Mouse (Mus musculus): ENCODE measurements at regions not wholly inside any gene's neighbourhood (a gene's known extent, or its start where the extent isn't known, plus 50 kb on each side); places are given as distances from the start of the nearest gene placed in this dataset.
A peak's percentile ranks its signal among the peaks of the same experiment; 100 is the strongest.

DNA sequence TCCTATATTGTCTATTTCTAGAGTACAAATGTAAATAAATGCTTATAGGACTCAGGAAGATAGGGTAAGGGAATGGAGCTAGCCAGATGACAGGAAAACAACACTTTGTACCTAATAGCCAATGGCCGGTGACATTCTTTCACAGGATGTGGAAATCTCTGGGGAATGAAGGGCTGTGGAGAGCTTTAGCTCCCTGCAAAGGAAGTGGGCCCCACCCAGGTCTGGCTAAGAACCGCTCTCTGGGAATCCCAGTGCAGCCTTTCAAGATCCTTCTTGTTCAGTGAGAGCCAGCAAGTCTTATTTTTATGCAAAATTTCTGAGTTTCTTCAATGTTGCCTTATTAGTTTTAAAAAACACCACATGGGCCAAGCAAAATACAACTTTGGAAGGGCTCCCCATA, 54.7 kb upstream of the Pappa2 start:
- WGBS = 70% methylated on average over 2 of the region's 2 CpGs
- Histone ChIP-seq H3K4me1 (ENCODE audit: control insufficient read depth, insufficient read depth, low read length) (no peaks in the 10 kb centered on the region), H3K9me3 (replicated peaks; ENCODE audit: control insufficient read depth, low read length) (no peaks in the 10 kb centered on the region), H3K27me3 (ENCODE audit: control insufficient read depth, insufficient read depth, low read length) (no peaks in the 10 kb centered on the region), H3K4me2 (ENCODE audit: low read depth, low read length) (no peak overlapping the region), H3K4me3 (replicated peaks; ENCODE audit: low read length) (no peak overlapping the region), H3K36me3 (ENCODE audit: control insufficient read depth, insufficient read depth, low read length) (no peaks in the 10 kb centered on the region), H3K27ac (ENCODE audit: low read length) (no peak overlapping the region), H3K9ac (ENCODE audit: low read length) (no peak overlapping the region)
- ATAC-seq (ENCODE audit: insufficient read depth, low FRiP score) = no peak

- no peak overlapping the region for H3K9ac ChIP-seq (ENCODE audit: low read length)
- no peaks in the 10 kb centered on the region for H3K36me3 ChIP-seq (ENCODE audit: control insufficient read depth, insufficient read depth, low read length)
- 78% methylated on average over 6 of the region's 6 CpGs for WGBS
- no peaks in the 10 kb centered on the region for H3K9me3 ChIP-seq (replicated peaks; ENCODE audit: control insufficient read depth, low read length)
- no peaks in the 10 kb centered on the region for H3K27me3 ChIP-seq (ENCODE audit: control insufficient read depth, insufficient read depth, low read length)
- no peaks in the 10 kb centered on the region for H3K4me1 ChIP-seq (ENCODE audit: control insufficient read depth, insufficient read depth, low read length)
- no peak overlapping the region for H3K4me3 ChIP-seq (replicated peaks; ENCODE audit: low read length)
- no peak overlapping the region for H3K27ac ChIP-seq (ENCODE audit: low read length)
- no peak overlapping the region for H3K4me2 ChIP-seq (ENCODE audit: low read depth, low read length)
- no peak for ATAC-seq (ENCODE audit: insufficient read depth, low FRiP score)
These were observed 56.1 kb upstream of the Pappa2 start for GRCm38 (mm10) chr1:159036371-159036770.

GRCm38 (mm10) chr1:159045870-159046385, 65.6 kb upstream of the Pappa2 start:
- Histone ChIP-seq H3K4me1 (ENCODE audit: control insufficient read depth, insufficient read depth, low read length) (no peaks in the 10 kb centered on the region), H3K4me2 (ENCODE audit: low read depth, low read length) (no peak overlapping the region), H3K36me3 (ENCODE audit: control insufficient read depth, insufficient read depth, low read length) (no peaks in the 10 kb centered on the region), H3K9me3 (replicated peaks; ENCODE audit: control insufficient read depth, low read length) (no peaks in the 10 kb centered on the region), H3K4me3 (replicated peaks; ENCODE audit: low read length) (no peak overlapping the region), H3K27ac (ENCODE audit: low read length) (no peak overlapping the region), H3K27me3 (ENCODE audit: control insufficient read depth, insufficient read depth, low read length) (no peaks in the 10 kb centered on the region), H3K9ac (ENCODE audit: low read length) (no peak overlapping the region)
- no peak for ATAC-seq (ENCODE audit: insufficient read depth, low FRiP score)
- WGBS = 62% methylated on average over 4 of the region's 4 CpGs

DNA sequence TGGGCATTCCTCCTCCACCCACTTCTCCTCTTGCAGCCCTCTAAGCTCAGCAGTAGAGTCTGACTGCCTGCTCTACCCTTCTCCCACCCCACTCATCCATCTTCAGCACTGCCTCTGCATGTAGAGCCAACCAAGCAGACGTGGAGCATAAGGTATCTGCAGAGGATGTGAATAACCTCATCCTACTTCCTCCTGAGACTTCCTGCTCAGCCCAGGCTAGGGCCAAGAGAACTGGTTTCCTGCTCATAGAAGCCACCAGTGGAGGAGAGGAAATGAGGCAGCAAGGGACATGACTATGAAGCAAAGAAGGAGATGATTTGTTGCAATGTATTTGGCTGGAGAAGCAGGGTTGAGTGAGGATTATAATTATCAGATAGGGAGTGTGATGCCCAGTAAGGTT, 84.7 kb upstream of the Pappa2 start:
- Histone ChIP-seq H3K36me3 (ENCODE audit: control insufficient read depth, insufficient read depth, low read length) (no peaks in the 10 kb centered on the region), H3K4me3 (replicated peaks; ENCODE audit: low read length) (no peak overlapping the region), H3K4me1 (ENCODE audit: control insufficient read depth, insufficient read depth, low read length) (no peaks in the 10 kb centered on the region), H3K9ac (ENCODE audit: low read length) (no peak overlapping the region), H3K9me3 (replicated peaks; ENCODE audit: control insufficient read depth, low read length) (no peaks in the 10 kb centered on the region), H3K4me2 (ENCODE audit: low read depth, low read length) (no peak overlapping the region), H3K27ac (ENCODE audit: low read length) (no peak overlapping the region), H3K27me3 (ENCODE audit: control insufficient read depth, insufficient read depth, low read length) (no peaks in the 10 kb centered on the region)
- 0 out of 2 replicates have a peak, but pooled peaks have one; percentile 29 for ATAC-seq (ENCODE audit: insufficient read depth, low FRiP score)
- WGBS = 38% methylated on average over 1 of the region's 1 CpGs

GRCm38 (mm10) chr1:159099205-159099604, 118.9 kb upstream of the Pappa2 start:
- Histone ChIP-seq H3K36me3 (ENCODE audit: control insufficient read depth, insufficient read depth, low read length) (no peaks in the 10 kb centered on the region), H3K9me3 (replicated peaks; ENCODE audit: control insufficient read depth, low read length) (no peaks in the 10 kb centered on the region), H3K27me3 (ENCODE audit: control insufficient read depth, insufficient read depth, low read length) (no peaks in the 10 kb centered on the region), H3K4me2 (ENCODE audit: low read depth, low read length) (no peak overlapping the region), H3K4me3 (replicated peaks; ENCODE audit: low read length) (no peak overlapping the region), H3K27ac (ENCODE audit: low read length) (no peak overlapping the region), H3K9ac (ENCODE audit: low read length) (no peak overlapping the region), H3K4me1 (ENCODE audit: control insufficient read depth, insufficient read depth, low read length) (no peaks in the 10 kb centered on the region)
- 53% methylated on average over 2 of the region's 2 CpGs for WGBS
- ATAC-seq (ENCODE audit: insufficient read depth, low FRiP score) = no peak

DNA sequence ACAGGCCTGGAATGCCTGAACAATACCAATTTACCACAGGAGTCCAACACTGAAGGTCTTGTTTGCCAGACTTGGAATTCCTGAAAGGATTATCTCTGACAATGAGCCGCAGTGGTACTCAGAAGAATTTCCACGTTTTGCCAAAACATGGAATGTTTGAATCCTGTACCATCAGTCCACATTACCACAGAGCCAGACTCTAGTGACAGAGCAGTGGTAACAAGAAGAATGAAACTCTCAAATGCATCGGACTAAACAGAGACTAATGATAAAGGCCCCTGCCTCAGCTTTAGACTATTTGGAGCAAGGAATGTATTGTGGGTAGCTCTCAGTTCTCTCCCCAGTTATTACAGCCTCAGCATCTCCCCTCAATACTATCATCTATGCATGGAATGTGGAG, 109.9 kb upstream of the Cop1 start:
- WGBS = 73% methylated on average over 3 of the region's 3 CpGs

DNA sequence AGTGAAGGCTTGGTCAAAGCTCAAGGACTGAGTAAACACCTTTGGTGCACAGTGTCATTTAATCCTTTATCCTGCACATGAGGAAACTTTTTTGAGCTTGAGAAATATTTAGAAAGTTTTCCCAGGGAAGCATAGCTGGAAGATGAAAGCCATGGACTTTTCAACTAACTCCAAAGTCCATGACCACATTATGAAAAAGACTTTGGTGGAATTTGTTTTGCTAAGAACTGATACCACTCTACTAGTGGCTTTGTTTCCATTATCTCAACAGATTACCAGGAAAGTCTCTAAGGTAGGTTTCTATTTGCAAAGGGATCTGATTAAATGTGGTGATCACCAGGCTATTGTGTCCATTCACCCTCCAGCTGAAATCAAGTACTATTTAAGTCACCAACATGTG, 107.2 kb upstream of the Cop1 start:
- Histone ChIP-seq H3K36me3 (ENCODE audit: control insufficient read depth, insufficient read depth, low read length) (no peaks in the 10 kb centered on the region), H3K27ac (ENCODE audit: low read length) (no peak overlapping the region), H3K4me2 (ENCODE audit: low read depth, low read length) (no peak overlapping the region), H3K9ac (ENCODE audit: low read length) (no peak overlapping the region), H3K9me3 (replicated peaks; ENCODE audit: control insufficient read depth, low read length) (no peaks in the 10 kb centered on the region), H3K27me3 (ENCODE audit: control insufficient read depth, insufficient read depth, low read length) (no peaks in the 10 kb centered on the region), H3K4me3 (replicated peaks; ENCODE audit: low read length) (no peak overlapping the region), H3K4me1 (ENCODE audit: control insufficient read depth, insufficient read depth, low read length) (no peaks in the 10 kb centered on the region)
- ATAC-seq (ENCODE audit: insufficient read depth, low FRiP score) = no peak

More for the DNA sequence above, 109.9 kb upstream of the Cop1 start:
- no peak for ATAC-seq (ENCODE audit: insufficient read depth, low FRiP score)
- Histone ChIP-seq H3K9me3 (replicated peaks; ENCODE audit: control insufficient read depth, low read length) (no peaks in the 10 kb centered on the region), H3K27ac (ENCODE audit: low read length) (no peak overlapping the region), H3K36me3 (ENCODE audit: control insufficient read depth, insufficient read depth, low read length) (no peaks in the 10 kb centered on the region), H3K9ac (ENCODE audit: low read length) (no peak overlapping the region), H3K4me2 (ENCODE audit: low read depth, low read length) (no peak overlapping the region), H3K4me3 (replicated peaks; ENCODE audit: low read length) (no peak overlapping the region), H3K27me3 (ENCODE audit: control insufficient read depth, insufficient read depth, low read length) (no peaks in the 10 kb centered on the region), H3K4me1 (ENCODE audit: control insufficient read depth, insufficient read depth, low read length) (no peaks in the 10 kb centered on the region)

- 0 out of 2 replicates have a peak, but pooled peaks have one; percentile 10 for ATAC-seq (ENCODE audit: insufficient read depth, low FRiP score)
- no peaks in the 10 kb centered on the region for H3K27me3 ChIP-seq (ENCODE audit: control insufficient read depth, insufficient read depth, low read length)
- peak overlapping the region; percentile 15 for H3K4me3 ChIP-seq (replicated peaks; ENCODE audit: low read length)
- no peaks in the 10 kb centered on the region for H3K9me3 ChIP-seq (replicated peaks; ENCODE audit: control insufficient read depth, low read length)
- no peaks in the 10 kb centered on the region for H3K36me3 ChIP-seq (ENCODE audit: control insufficient read depth, insufficient read depth, low read length)
- H3K27ac ChIP-seq (ENCODE audit: low read length) = no peak overlapping the region
- H3K4me2 ChIP-seq (ENCODE audit: low read depth, low read length) = peak overlapping the region; percentile 39
- H3K4me1 ChIP-seq (ENCODE audit: control insufficient read depth, insufficient read depth, low read length) = no peaks in the 10 kb centered on the region
- peak overlapping the region; percentile 27; the same call in 1 of the 2 replicates for H3K9ac ChIP-seq (ENCODE audit: low read length)
- 10% methylated on average over 10 of the region's 10 CpGs for WGBS
These were observed 96.8 kb upstream of the Cop1 start for GRCm38 (mm10) chr1:159135301-159135700.

GRCm38 (mm10) chr1:159147788-159148497, 84.2 kb upstream of the Cop1 start:
- H3K4me3 ChIP-seq (replicated peaks; ENCODE audit: low read length) = no peak overlapping the region
- no peaks in the 10 kb centered on the region for H3K9me3 ChIP-seq (replicated peaks; ENCODE audit: control insufficient read depth, low read length)
- no peaks in the 10 kb centered on the region for H3K4me1 ChIP-seq (ENCODE audit: control insufficient read depth, insufficient read depth, low read length)
- 90% methylated on average over 8 of the region's 8 CpGs for WGBS
- H3K27me3 ChIP-seq (ENCODE audit: control insufficient read depth, insufficient read depth, low read length) = no peaks in the 10 kb centered on the region
- no peak overlapping the region for H3K4me2 ChIP-seq (ENCODE audit: low read depth, low read length)
- no peak overlapping the region for H3K9ac ChIP-seq (ENCODE audit: low read length)
- H3K27ac ChIP-seq (ENCODE audit: low read length) = no peak overlapping the region
- no peak for ATAC-seq (ENCODE audit: insufficient read depth, low FRiP score)
- H3K36me3 ChIP-seq (ENCODE audit: control insufficient read depth, insufficient read depth, low read length) = no peaks in the 10 kb centered on the region
